Mouse (Mus musculus) central nervous system, embryonic 14 days (tissue): ENCODE measurements around the gene Piezo1. TPM values are rescaled to one million over a fixed set of nuclear protein-coding genes. Genes with fewer than 3 reads are reported as not detected.

Experiments used
- polyA plus RNA-seq: library from polyadenylated mRNA; depleted of rRNA; stranded (reverse); fragments of >200 nt; gene quantifications from 2 replicates; pipeline ENCODE4 v1.2.3, GENCODE M21; 2012; rRNA removed

The Piezo1 gene
- polyA plus RNA-seq = 13.7 and 28.0 TPM in 2 replicates

DNA sequence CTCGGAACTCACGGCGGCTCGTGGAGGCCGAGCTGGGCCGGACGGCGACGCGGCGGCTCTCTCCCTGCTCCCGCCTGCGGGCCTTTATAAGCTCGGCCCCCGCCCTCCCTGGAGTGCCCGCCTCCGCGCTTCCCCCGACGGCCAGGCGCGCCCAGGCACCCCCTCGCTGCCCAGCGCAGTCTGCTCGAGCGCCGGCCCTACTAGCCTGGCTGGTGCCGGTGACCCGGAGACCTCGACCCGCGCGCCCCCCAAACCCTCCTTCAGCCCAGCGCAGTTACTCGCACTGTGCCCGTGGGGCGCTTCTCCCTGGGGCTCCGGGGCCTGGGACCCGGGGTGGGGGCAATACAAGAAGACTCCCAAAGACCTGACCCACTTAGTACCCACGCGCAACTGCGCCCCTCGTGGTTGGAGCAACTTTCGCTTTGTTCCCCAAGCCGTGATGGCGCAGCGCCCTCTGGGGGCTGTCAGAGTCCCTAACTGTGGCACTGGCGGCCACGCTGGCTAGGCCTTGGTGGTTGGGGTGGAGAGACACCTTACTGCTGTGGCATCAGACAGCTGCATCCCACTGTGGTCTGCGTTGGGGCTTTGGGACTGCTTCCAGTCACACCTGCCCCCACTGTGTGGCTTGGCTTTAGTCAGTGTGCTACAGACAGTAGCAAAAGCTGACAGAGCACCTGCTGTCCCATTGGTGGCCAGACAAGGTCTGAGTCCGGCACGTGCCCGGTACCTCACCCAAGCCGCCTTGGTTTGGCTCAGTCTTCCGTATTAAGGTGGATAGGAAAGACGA, at the start of gene Piezo1:
Gene Piezo1, minus strand, starts transcription at position 65 of the 787 bp plus-strand sequence.

GRCm38 (mm10) chr8:122576648-122577022, 25.5 kb upstream of the Piezo1 start, which contains the start of gene Aprt:
TSS of gene Aprt (minus strand) at chr8:122576909.

DNA sequence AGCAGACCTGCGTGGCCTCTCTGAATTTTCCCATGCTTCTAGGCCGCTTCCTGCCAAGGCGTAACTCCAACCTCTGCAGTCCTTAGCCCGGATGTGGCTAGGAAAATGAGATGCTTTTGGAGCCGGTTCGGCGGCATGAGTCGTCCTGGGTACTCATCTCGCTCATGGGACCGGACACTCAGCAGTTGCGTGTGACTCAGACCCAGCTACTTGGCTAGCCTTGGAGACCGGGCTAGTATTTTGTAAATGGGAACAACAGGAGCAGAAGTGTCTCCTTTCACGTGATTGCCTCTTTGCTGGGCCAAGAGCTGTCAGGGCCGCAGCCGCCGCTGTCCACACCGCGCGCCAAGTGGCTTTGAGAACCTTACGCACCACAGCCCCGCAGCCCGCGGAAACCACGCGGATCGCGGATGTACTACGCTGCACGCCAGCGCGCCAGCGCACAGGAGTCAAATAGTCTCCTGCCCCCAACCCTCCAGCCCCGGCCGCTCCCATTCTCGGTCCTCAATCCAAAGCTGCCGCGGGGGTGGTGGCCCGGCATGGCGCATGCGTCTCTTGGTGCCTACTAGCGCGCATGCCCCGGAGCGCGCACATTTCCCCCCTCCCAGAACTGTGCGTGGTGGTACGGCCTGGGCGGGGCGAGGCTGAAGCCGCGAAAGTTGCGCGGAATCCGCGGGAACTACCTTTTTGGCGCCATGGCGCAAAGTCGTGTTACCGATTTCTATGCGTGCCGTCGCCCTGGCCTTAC, 16.4 kb upstream of the Piezo1 start, which contains the start of gene Cdt1:
Gene Cdt1, plus strand, starts transcription at position 655 of the 748 bp plus-strand sequence.

GRCm38 (mm10) chr8:122475580-122476320, 75.4 kb downstream of the Piezo1 start, which contains the start of the genes Rnf166 and Ctu2:
TSS of gene Rnf166 (minus strand) at chr8:122476064.
TSS of gene Ctu2 (plus strand) at chr8:122476143.

GRCm38 (mm10) chr8:122460524-122461472, 90.3 kb downstream of the Piezo1 start, which contains the start of gene Snai3:
TSS of gene Snai3 (minus strand) at chr8:122460733.

DNA sequence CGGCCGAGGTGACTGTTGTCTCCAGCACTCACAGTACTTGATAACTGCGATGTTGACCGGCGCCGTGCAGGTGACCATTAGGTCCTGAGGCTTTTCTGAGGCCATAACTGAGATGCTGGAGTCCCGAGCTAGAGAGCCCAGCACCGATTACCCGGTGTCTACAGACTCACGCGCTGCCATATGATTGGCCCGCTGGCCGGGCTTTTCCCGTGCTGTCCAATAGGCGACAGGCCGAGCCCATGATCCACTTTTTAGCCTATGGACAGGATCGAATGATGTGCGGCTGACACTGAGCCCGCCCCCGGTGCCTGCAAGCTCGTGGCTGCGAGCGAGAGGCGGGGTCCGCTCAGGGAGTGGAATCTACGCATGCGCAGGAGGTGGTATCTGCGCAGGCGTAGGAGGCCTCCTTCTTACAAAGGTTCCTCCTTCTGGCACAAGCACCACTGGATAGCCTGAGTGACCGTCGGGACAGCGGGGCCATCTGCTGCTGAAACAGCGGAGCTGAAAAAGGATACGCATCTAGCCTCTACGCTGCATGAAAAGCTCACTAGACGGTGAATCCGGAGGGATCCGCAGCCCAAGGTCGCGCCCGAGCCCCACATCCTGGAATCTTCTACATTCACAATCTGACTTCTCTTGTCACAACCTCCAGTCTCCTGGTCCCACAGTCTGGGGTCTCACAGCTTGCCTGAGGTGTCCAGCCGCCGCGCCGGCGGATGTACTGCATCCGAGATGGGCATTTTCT, 107.7 kb downstream of the Piezo1 start, which contains the start of gene Mvd:
Gene Mvd, minus strand, starts transcription at position 161 of the 745 bp plus-strand sequence.

DNA sequence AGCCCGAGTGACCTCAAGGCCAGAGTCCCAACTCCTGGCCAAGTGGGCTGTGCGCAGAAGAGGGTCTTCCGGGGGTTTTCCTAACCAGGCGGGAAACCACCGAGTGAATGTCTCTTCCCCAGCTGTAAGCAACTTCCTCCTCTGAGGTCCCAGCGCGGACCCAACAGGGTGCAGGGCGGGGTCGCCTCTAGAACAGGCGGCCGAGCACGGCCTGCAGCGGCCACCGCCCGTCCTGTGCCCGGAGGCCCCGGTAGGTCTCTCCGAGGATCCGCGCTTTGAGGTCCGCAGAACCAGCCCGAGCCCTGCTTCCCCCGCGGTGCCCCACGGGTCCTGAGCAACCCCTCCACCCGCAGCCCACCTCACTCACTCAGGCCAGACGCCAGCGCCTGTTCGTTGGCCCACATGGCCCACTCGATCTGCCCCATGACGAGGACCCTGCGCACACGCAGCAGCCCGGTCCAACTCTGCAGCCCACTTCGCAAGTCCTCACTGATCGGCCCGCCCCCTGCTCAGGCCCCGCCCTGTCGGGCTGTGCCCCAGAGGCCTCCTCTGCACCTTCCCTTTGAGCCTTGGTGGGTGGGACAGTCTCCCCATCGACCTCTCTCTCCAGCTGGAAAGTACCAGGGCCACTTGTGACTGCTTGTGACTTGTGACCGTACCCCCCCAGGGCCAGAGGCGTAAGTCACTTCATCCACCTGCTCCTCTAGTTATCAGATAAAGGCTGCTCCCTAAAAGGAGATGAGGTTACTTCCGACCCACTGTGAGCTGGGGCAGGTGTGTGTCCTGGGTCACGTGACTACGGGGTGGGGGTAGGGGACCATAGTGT, 118.5 kb downstream of the Piezo1 start, which contains the start of gene Cyba:
Gene Cyba, minus strand, starts transcription at position 488 of the 826 bp plus-strand sequence.

Other genes starting within 250 kb of the Piezo1 start
- 0.05 and 0.81 TPM in 2 replicates for gene Trhr2, start 190.6 kb downstream of the Piezo1 start, polyA plus RNA-seq
- gene Zc3h18, start 174.7 kb downstream of the Piezo1 start, polyA plus RNA-seq = 50.7 and 56.9 TPM in 2 replicates
- 0.65 and 1.1 TPM in 2 replicates for gene Il17c, start 129.3 kb downstream of the Piezo1 start, polyA plus RNA-seq
- 26.5 and 39.1 TPM in 2 replicates for gene Cyba, start 118.4 kb downstream of the Piezo1 start, polyA plus RNA-seq
- 50.6 and 51.9 TPM in 2 replicates for gene Mvd, start 107.9 kb downstream of the Piezo1 start, polyA plus RNA-seq
- gene Snai3, start 90.6 kb downstream of the Piezo1 start, polyA plus RNA-seq = 0.34 TPM in 1 of 2 replicates, not detected in the other
- gene Rnf166, start 75.3 kb downstream of the Piezo1 start, polyA plus RNA-seq = 60.5 and 60.6 TPM in 2 replicates
- gene Ctu2, start 75.2 kb downstream of the Piezo1 start, polyA plus RNA-seq = 80.4 and 84.3 TPM in 2 replicates
- 30.7 and 34.3 TPM in 2 replicates for gene Cdt1, start 16.7 kb upstream of the Piezo1 start, polyA plus RNA-seq
- 116 and 124 TPM in 2 replicates for gene Aprt, start 25.6 kb upstream of the Piezo1 start, polyA plus RNA-seq
- 6.0 and 7.0 TPM in 2 replicates for gene Galns, start 60.1 kb upstream of the Piezo1 start, polyA plus RNA-seq
- gene Trappc2l, start 60.3 kb upstream of the Piezo1 start, polyA plus RNA-seq = 177 and 206 TPM in 2 replicates
- not detected in 2 replicates for gene Pabpn1l, start 71.4 kb upstream of the Piezo1 start, polyA plus RNA-seq
- 13.5 and 17.0 TPM in 2 replicates for gene Cbfa2t3, start 147.8 kb upstream of the Piezo1 start, polyA plus RNA-seq
- 19.9 and 20.0 TPM in 2 replicates for gene Acsf3, start 224.2 kb upstream of the Piezo1 start, polyA plus RNA-seq